Mouse (Mus musculus) heart, postnatal 0 days (tissue): ENCODE data around the gene Cox14. TPM values are rescaled to one million over a fixed set of nuclear protein-coding genes. Genes with fewer than 3 reads are reported as not detected.
"Not testable (repeated sequence)": the region's sequence is repeated elsewhere in the genome, so short reads cannot be mapped to it uniquely, and the experiment has no call there.

Source experiments
- ATAC-seq: fragments of 200-750 bp; cut with Nextera tagmentation; 2 replicates; pipeline ENCODE4 v1.8.0; 2017; ENCODE audit warnings: low read depth, moderate number of reproducible peaks, moderate library complexity; ENCODE audit not compliant: insufficient read depth
- DNase-seq: peaks from one replicate; pipeline ENCODE4 v3.0.0-alpha.2; 2016; ENCODE audit warnings: low spot score
- H3K27ac ChIP-seq: fragments of 300-500 bp; sonication (generic); 2 replicates; pipeline ENCODE4 v1.5.1; 2014; ENCODE audit warnings: low read depth, mild to moderate bottlenecking
- H3K27me3 ChIP-seq: fragments of 300-500 bp; sonication (generic); 2 replicates; pipeline ENCODE4 v1.6.1; 2014; ENCODE audit warnings: low read length, mixed read lengths; ENCODE audit not compliant: control insufficient read depth, insufficient read depth
- H3K36me3 ChIP-seq: fragments of 300-500 bp; sonication (generic); replicated peaks from 2 replicates; pipeline ENCODE4 v1.6.1; 2014; ENCODE audit warnings: low read length, mixed read lengths; ENCODE audit not compliant: control insufficient read depth, insufficient read depth
- H3K4me1 ChIP-seq: fragments of 300-500 bp; sonication (generic); 2 replicates; pipeline ENCODE4 v1.6.1; 2014; ENCODE audit warnings: antibody characterized with exemption; ENCODE audit not compliant: control insufficient read depth, insufficient read depth
- H3K4me2 ChIP-seq: fragments of 300-500 bp; sonication (generic); 2 replicates; pipeline ENCODE4 v1.6.1; 2014; ENCODE audit warnings: low read depth, mild to moderate bottlenecking, low read length, moderate library complexity
- H3K4me3 ChIP-seq: fragments of 300-500 bp; sonication (generic); 2 replicates; pipeline ENCODE4 v1.5.1; 2014; ENCODE audit warnings: low read depth, low read length
- H3K9ac ChIP-seq: fragments of 300-500 bp; sonication (generic); replicated peaks from 2 replicates; pipeline ENCODE4 v1.6.1; 2014; ENCODE audit warnings: low read depth, low read length, mixed read lengths
- H3K9me3 ChIP-seq: fragments of 300-500 bp; sonication (generic); replicated peaks from 2 replicates; pipeline ENCODE4 v1.6.1; 2016; ENCODE audit warnings: low read length; ENCODE audit not compliant: control insufficient read depth
- CTCF ChIP-seq: IDR thresholded peaks from 2 replicates; pipeline ENCODE4 v1.5.1; 2016; ENCODE audit warnings: antibody characterized with exemption, control low read depth, low read depth
- EP300 ChIP-seq: IDR thresholded peaks from 2 replicates; pipeline ENCODE4 v1.6.1; 2016; ENCODE audit warnings: antibody characterized with exemption, low read depth
- WGBS: fragments of 180-500 bp; shearing (Covaris S2); extraction: QIAGEN DNeasy Blood & Tissue Kit; methylation state at CpG from one replicate; pipeline ENCODE4 v1.1.7; 2014; 5-methylcytosine and 5-hydroxymethylcytosine counted together
- polyA plus RNA-seq: library from polyadenylated mRNA; unstranded; fragments of >200 nt; fragmentation: Nextera tagmentation; extraction: Ambion mirVana; gene quantifications from 2 replicates; pipeline ENCODE4 v1.2.1, GENCODE M21; 2015
- total RNA-seq: library from RNA; depleted of rRNA; stranded (reverse); fragments of >200 nt; gene quantifications from 2 replicates; pipeline ENCODE4 v1.2.3, GENCODE M21; 2014; ENCODE audit warnings: low replicate concordance

The Cox14 gene
- total and polyA plus RNA-seq, 2 experiments from 2014 or later: 195 to 341 TPM

GRCm38 (mm10) chr15:99699715-99700114, 25.7 kb upstream of the Cox14 start:
- TF ChIP-seq CTCF (no peak), EP300 (no peak)
- H3K4me2 ChIP-seq: no peak overlapping the region
- H3K4me1 ChIP-seq: peaks cover 27% of the 10 kb centered on the region
- 76% methylated on average over 10 of the region's 10 CpGs for WGBS
- H3K36me3 ChIP-seq: no peaks in the 10 kb centered on the region
- no peak for ATAC-seq
- DNase-seq: no peak
- no peak overlapping the region for H3K27ac ChIP-seq
- H3K9ac ChIP-seq: no peak overlapping the region; the same call in 1 of the 2 replicates
- H3K4me3 ChIP-seq: no peak overlapping the region
- no peaks in the 10 kb centered on the region for H3K9me3 ChIP-seq
- peaks cover 8% of the 10 kb centered on the region; the same call in 1 of the 2 replicates for H3K27me3 ChIP-seq

GRCm38 (mm10) chr15:99700219-99701106, 25.0 kb upstream of the Cox14 start:
- no peak for ATAC-seq
- Histone ChIP-seq H3K36me3 (no peaks in the 10 kb centered on the region), H3K27ac (no peak overlapping the region), H3K27me3 (peaks cover 8% of the 10 kb centered on the region; the same call in 1 of the 2 replicates), H3K4me2 (no peak overlapping the region), H3K4me3 (no peak overlapping the region), H3K9me3 (no peaks in the 10 kb centered on the region), H3K4me1 (peaks cover 31% of the 10 kb centered on the region), H3K9ac (no peak overlapping the region)
- WGBS: 88% methylated on average over 18 of the region's 18 CpGs
- DNase-seq: no peak
- TF ChIP-seq CTCF (no peak), EP300 (no peak)

- ATAC-seq, H3K36me3 ChIP-seq, DNase-seq, H3K9me3 ChIP-seq, H3K27me3 ChIP-seq: not testable (repeated sequence)
- Histone ChIP-seq H3K4me1 (peaks cover 31% of the 10 kb centered on the region), H3K4me2 (peak overlapping the region; percentile 70), H3K27ac (peak overlapping the region; percentile 99), H3K4me3 (peak overlapping the region; percentile 96), H3K9ac (peak overlapping the region; percentile 97)
- WGBS: 39% methylated on average over 16 of the region's 16 CpGs
Observed at GRCm38 (mm10) chr15:99701640-99701998, 23.8 kb upstream of the Cox14 start.

- no peaks in the 10 kb centered on the region for H3K27me3 ChIP-seq
- WGBS: under 1% methylated on average over 62 of the region's 71 CpGs
- H3K4me2 ChIP-seq: peak within 1 kb of the TSS; percentile 70
- peak within 1 kb of the TSS; percentile 99 for H3K27ac ChIP-seq
- TF ChIP-seq EP300: peak; percentile 57; the same call in 1 of the 2 replicates
- TF ChIP-seq CTCF: peak; percentile 83
- peaks cover 31% of the 10 kb centered on the region for H3K4me1 ChIP-seq
- peaks cover 10% of the 10 kb centered on the region for H3K36me3 ChIP-seq
- peak; percentile 87 for ATAC-seq
- H3K9ac ChIP-seq: peak within 1 kb of the TSS; percentile 97
- no peaks in the 10 kb centered on the region for H3K9me3 ChIP-seq
- H3K4me3 ChIP-seq: peak within 1 kb of the TSS; percentile 96
- DNase-seq: peak; percentile 94
Observed at GRCm38 (mm10) chr15:99701999-99702900, 23.2 kb upstream of the Cox14 start, which contains the start of gene Smarcd1. Gene Smarcd1 (plus strand): TSS chr15:99702129.

GRCm38 (mm10) chr15:99703104-99703503, 22.3 kb upstream of the Cox14 start:
- no peak for DNase-seq
- Histone ChIP-seq H3K4me1 (peaks cover 31% of the 10 kb centered on the region), H3K4me2 (peak overlapping the region; percentile 70), H3K27ac (peak overlapping the region; percentile 99), H3K4me3 (peak overlapping the region; percentile 96), H3K9ac (peak overlapping the region; percentile 97), H3K27me3 (no peaks in the 10 kb centered on the region), H3K36me3 (peaks cover 19% of the 10 kb centered on the region), H3K9me3 (no peaks in the 10 kb centered on the region)
- 67% methylated on average over 9 of the region's 9 CpGs for WGBS
- ATAC-seq: no peak
- TF ChIP-seq EP300 (no peak), CTCF (no peak)
